Mouse (Mus musculus) ES-E14 (cell line): ENCODE results near the gene Gm38431. TPM values are rescaled to one million over a fixed set of nuclear protein-coding genes. Genes with fewer than 3 reads are reported as not detected.

Experiments
- DNase-seq: peaks from one replicate; pipeline ENCODE4 v3.0.0-alpha.2; 2013; ENCODE audit warnings: low read depth, low spot score
- H3K27ac ChIP-seq: 2 replicates; pipeline ENCODE4 v1.5.1; 2012; ENCODE audit warnings: low read depth, mild to moderate bottlenecking, low read length, moderate library complexity, mixed read lengths; ENCODE audit not compliant: poor library complexity, insufficient read depth, severe bottlenecking
- H3K36me3 ChIP-seq: 2 replicates; pipeline ENCODE4 v1.6.1; 2012; ENCODE audit warnings: mild to moderate bottlenecking, low read length, moderate library complexity, mixed read lengths; ENCODE audit not compliant: control insufficient read depth, poor library complexity, insufficient read depth, severe bottlenecking
- H3K4me1 ChIP-seq, 2 experiments: fragments of 150-350 bp in 1 of 2; sonication (generic) in 1 of 2; 2 replicates each; pipeline ENCODE4 v1.6.1; 2012; ENCODE audit warnings: low read length in 2 of 2, mild to moderate bottlenecking in 1 of 2, mixed read lengths in 1 of 2; ENCODE audit not compliant: control insufficient read depth in 2 of 2, insufficient read depth in 2 of 2, poor library complexity in 1 of 2
- H3K4me3 ChIP-seq, 2 experiments: fragments of 150-350 bp in 1 of 2; sonication (generic) in 1 of 2; 2 replicates each; pipeline ENCODE4 v1.5.1; 2012; ENCODE audit warnings: low read length in 2 of 2, low read depth in 1 of 2, mild to moderate bottlenecking in 1 of 2, mixed read lengths in 1 of 2; ENCODE audit not compliant: insufficient read depth in 1 of 2, poor library complexity in 1 of 2, severe bottlenecking in 1 of 2
- H3K9ac ChIP-seq: 2 replicates; pipeline ENCODE4 v1.6.1; 2012; ENCODE audit warnings: low read depth, mild to moderate bottlenecking, low read length, mixed read lengths; ENCODE audit not compliant: poor library complexity, insufficient read depth, severe bottlenecking
- H3K9me3 ChIP-seq: fragments of 150-350 bp; sonication (generic); 2 replicates; pipeline ENCODE4 v1.6.1; 2012; ENCODE audit warnings: low read depth, mild to moderate bottlenecking, low read length; ENCODE audit not compliant: control insufficient read depth, insufficient read depth
- CHD2 ChIP-seq: IDR thresholded peaks from 2 replicates; pipeline ENCODE4 v1.6.1; 2014; ENCODE audit warnings: mild to moderate bottlenecking, low read depth, low read length, inconsistent platforms
- HCFC1 ChIP-seq: IDR thresholded peaks from 2 replicates; pipeline ENCODE4 v1.6.1; 2012; ENCODE audit warnings: low read length, inconsistent platforms, borderline replicate concordance; ENCODE audit not compliant: insufficient read depth
- MAFK ChIP-seq: IDR thresholded peaks from 2 replicates; pipeline ENCODE4 v1.6.1; 2014; ENCODE audit warnings: mild to moderate bottlenecking, low read depth, low read length, inconsistent platforms; ENCODE audit not compliant: insufficient read depth
- ZC3H11A ChIP-seq: IDR thresholded peaks from 2 replicates; pipeline ENCODE4 v1.6.1; 2012; ENCODE audit warnings: low read depth, mild to moderate bottlenecking, inconsistent platforms, low read length, borderline replicate concordance
- ZNF384 ChIP-seq: IDR thresholded peaks from 2 replicates; pipeline ENCODE4 v1.6.1; 2012; ENCODE audit warnings: low read depth, low read length, inconsistent platforms
- in situ Hi-C, 2 experiments: fragments of 600-800 bp; cut with MboI; formaldehyde crosslinking; loops; one replicate each; pipeline ENCODE4 v1.15.1; 2025; ENCODE audit warnings: low sequenced_read_pairs in 2 of 2, inconsistent platforms in 1 of 2; ENCODE audit not compliant: unreplicated experiment in 2 of 2
- total RNA-seq: library from RNA; depleted of rRNA; stranded (reverse); fragments of 300-350 nt; gene quantifications from 2 replicates; pipeline ENCODE4 v1.2.3, GENCODE M21; 2012

Gm38431 gene
- total RNA-seq, 1 experiment: 18.5 TPM

DNA sequence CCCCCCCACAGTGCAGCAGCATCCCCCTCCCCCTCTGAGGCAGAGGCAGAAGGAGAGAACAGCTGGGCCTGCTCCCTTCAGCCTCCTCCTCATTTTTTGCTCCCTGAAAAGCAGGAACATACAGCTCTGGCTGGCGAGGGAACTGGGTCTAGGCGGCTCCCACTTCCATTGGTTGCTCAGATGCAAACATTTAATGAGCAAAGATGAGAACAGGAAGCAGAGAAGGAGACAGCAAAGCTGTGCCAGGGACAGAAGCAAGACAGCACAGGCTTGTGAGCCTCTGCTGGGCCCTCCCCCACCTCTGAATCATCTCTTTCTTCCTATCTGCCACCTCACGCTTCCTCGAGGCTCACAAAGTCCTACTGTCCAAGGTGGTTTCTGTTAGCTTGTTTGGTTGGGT is 50.5 kb downstream of the Gm38431 start:
- H3K4me3 ChIP-seq: no peak overlapping the region
- H3K36me3 ChIP-seq: no peaks in the 10 kb centered on the region
- H3K9ac ChIP-seq: no peak overlapping the region
- H3K27ac ChIP-seq: no peak overlapping the region
- DNase-seq: no peak
- in situ Hi-C loops: no loop called here
- no peak for TF ChIP-seq MAFK
- TF ChIP-seq HCFC1: no peak
- no peak for TF ChIP-seq ZNF384
- no peak for TF ChIP-seq CHD2
- no peak for TF ChIP-seq ZC3H11A
- peaks cover 0 to 19% of the 10 kb centered on the region in 2 experiments; a peak in 2 of 4 replicates for H3K4me1 ChIP-seq
- no peaks in the 10 kb centered on the region for H3K9me3 ChIP-seq

DNA sequence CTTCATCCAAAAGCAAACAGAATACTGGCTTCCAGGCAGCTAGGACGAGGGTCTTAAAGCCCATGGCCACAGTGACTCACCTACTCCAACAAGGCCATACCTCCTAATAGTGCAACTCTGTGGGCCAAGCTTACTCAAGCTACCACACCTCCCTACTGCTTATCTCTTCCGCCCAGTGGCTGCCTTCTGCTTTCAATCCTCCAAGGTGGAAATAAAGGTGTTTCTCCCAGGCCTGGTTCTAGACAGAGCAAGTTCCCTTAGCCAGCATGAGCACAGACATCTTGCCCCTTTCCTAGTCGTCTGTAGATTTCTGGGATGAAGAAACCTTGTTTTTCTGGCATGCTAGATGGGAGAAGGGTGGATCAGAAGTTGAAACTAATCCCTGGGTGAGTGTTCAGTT is 52.0 kb downstream of the Gm38431 start:
- no peaks in the 10 kb centered on the region for H3K9me3 ChIP-seq
- DNase-seq: no peak
- in situ Hi-C loops: no loop called here
- no peak overlapping the region for H3K4me3 ChIP-seq
- no peak overlapping the region for H3K9ac ChIP-seq
- H3K36me3 ChIP-seq: no peaks in the 10 kb centered on the region
- TF ChIP-seq MAFK: no peak
- no peak for TF ChIP-seq CHD2
- no peak for TF ChIP-seq ZC3H11A
- TF ChIP-seq HCFC1: no peak
- TF ChIP-seq ZNF384: no peak
- peaks cover 0 to 27% of the 10 kb centered on the region in 2 experiments; a peak in 3 of 4 replicates for H3K4me1 ChIP-seq
- H3K27ac ChIP-seq: no peak overlapping the region

DNA sequence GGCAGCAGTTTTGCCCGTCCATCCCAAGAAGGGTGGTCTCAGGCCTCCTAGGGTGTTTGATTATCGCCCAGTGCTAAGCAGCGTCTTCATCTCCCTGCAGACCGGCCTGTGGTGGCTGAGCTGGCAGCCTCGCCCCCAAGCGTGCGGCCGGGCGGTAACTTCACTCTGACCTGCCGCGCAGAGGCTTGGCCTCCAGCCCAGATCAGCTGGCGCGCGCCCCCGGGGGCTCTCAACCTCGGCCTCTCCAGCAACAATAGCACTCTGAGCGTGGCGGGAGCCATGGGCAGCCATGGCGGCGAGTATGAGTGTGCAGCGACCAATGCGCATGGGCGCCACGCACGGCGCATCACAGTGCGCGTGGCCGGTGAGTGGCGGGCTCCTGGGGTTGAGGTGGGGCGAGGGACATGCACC is 54.3 kb downstream of the Gm38431 start:
- no peaks in the 10 kb centered on the region for H3K9me3 ChIP-seq
- no peak for TF ChIP-seq ZNF384
- no peak for TF ChIP-seq HCFC1
- no peak for TF ChIP-seq CHD2
- no peak for TF ChIP-seq MAFK
- TF ChIP-seq ZC3H11A: no peak
- no peak overlapping the region for H3K27ac ChIP-seq
- H3K36me3 ChIP-seq: no peaks in the 10 kb centered on the region
- in situ Hi-C loops: no loop called here
- H3K4me3 ChIP-seq: peak overlapping the region; percentile 55 to 59
- peaks cover 0 to 37% of the 10 kb centered on the region in 2 experiments; a peak in 3 of 4 replicates for H3K4me1 ChIP-seq
- H3K9ac ChIP-seq: peak overlapping the region; percentile 24; the same call in 1 of the 2 replicates
- no peak for DNase-seq

DNA sequence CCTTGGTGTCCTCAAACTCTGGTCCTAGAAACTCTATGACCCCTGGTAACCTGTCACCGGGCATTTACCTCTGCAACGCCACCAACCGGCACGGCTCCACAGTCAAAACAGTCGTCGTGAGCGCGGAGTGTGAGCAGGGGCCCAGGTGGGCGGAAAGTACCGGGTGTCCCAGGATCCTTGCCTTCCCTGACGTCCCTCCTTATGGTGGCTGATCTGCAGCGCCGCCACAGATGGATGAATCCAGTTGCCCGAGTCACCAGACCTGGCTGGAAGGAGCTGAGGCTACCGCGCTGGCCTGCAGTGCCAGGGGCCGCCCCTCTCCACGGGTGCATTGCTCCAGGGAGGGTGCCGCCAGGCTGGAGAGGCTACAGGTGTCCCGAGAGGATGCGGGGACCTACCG is 55.1 kb downstream of the Gm38431 start:
- no peaks in the 10 kb centered on the region for H3K36me3 ChIP-seq
- in situ Hi-C loops: no loop called here
- peaks cover 0 to 37% of the 10 kb centered on the region in 2 experiments; a peak in 3 of 4 replicates for H3K4me1 ChIP-seq
- no peaks in the 10 kb centered on the region for H3K9me3 ChIP-seq
- peak overlapping the region; percentile 55 to 59; a peak in 3 of 4 replicates for H3K4me3 ChIP-seq
- TF ChIP-seq CHD2 (no peak), HCFC1 (no peak), ZC3H11A (no peak), ZNF384 (no peak), MAFK (no peak)
- no peak overlapping the region for H3K9ac ChIP-seq
- no peak overlapping the region for H3K27ac ChIP-seq
- DNase-seq: no peak

DNA sequence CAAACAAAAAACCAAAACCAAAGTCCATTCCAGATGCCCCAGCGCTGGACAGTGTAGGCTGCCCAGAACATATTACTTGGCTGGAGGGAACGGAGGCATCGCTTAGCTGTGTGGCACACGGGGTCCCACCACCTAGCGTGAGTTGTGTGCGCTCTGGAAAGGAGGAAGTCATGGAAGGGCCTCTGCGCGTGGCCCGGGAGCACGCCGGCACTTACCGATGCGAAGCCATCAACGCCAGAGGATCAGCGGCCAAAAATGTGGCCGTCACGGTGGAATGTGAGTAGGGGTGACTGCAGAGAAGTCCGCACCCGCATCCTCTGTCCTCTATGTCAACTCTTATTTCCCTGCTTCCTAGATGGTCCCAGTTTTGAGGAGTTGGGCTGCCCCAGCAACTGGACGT is 55.6 kb downstream of the Gm38431 start:
- H3K9me3 ChIP-seq: no peaks in the 10 kb centered on the region
- in situ Hi-C loops: no loop called here
- H3K4me3 ChIP-seq: peak overlapping the region; percentile 8 to 59; a peak in 3 of 4 replicates
- no peak overlapping the region for H3K9ac ChIP-seq
- no peak for TF ChIP-seq CHD2
- no peak for TF ChIP-seq ZNF384
- DNase-seq: no peak
- peaks cover 0 to 34% of the 10 kb centered on the region in 2 experiments; a peak in 3 of 4 replicates for H3K4me1 ChIP-seq
- no peak overlapping the region for H3K27ac ChIP-seq
- no peaks in the 10 kb centered on the region for H3K36me3 ChIP-seq
